ENCODE assay signal across 25 mouse cellular contexts in genomic region chr4:134421971-134422370, GRCm38 (mm10).
"Had no signal": no experiment of that assay in that cellular context is flagged by ENCODE, and none has a peak within 500 bp of the region (broad histone marks: within the 10 kb centered on the region; RNA-seq: fewer than 3 reads in every experiment).

No protein-coding gene starts in this region.

- H3K27me3 ChIP-seq: limb, embryonic 12.5 days; limb, embryonic 15.5 days; liver, embryonic 12.5 days; liver, embryonic 15.5 days; lung, embryonic 15.5 days; megakaryocyte, embryonic 14.5 days; midbrain, embryonic 13.5 days; neural tube, embryonic 15.5 days had no signal

- H3K9me3 ChIP-seq: limb, embryonic 15.5 days; liver, embryonic 12.5 days; liver, embryonic 15.5 days; lung, embryonic 15.5 days; midbrain, embryonic 10.5 days; midbrain, embryonic 13.5 days; neural tube, embryonic 15.5 days had no signal

- H3K4me3 ChIP-seq: layer of hippocampus, adult 2 months; limb, embryonic 12.5 days; limb, embryonic 15.5 days; liver, embryonic 12.5 days; liver, embryonic 15.5 days; lung, embryonic 15.5 days; megakaryocyte, embryonic 14.5 days; midbrain, embryonic 10.5 days; midbrain, embryonic 13.5 days; myocyte; neural tube, embryonic 15.5 days had no signal

- H3K9ac ChIP-seq: limb, embryonic 12.5 days; limb, embryonic 15.5 days; liver, embryonic 12.5 days; liver, embryonic 15.5 days; lung, embryonic 15.5 days; midbrain, embryonic 13.5 days; neural tube, embryonic 15.5 days had no signal

- DNase-seq: kidney, adult 2 months; kidney, postnatal 25 days; layer of hippocampus, adult 9-11 months; lung, adult 18-20 months; lung, postnatal 10 days; lung, postnatal 36 days; right cerebral cortex, adult 18-20 months; right cerebral cortex, postnatal 14 days; right cerebral cortex, postnatal 4 days; thymus, adult 18-20 months; thymus, postnatal 36 days had no signal

- ATAC-seq: liver, embryonic 12.5 days; midbrain, embryonic 13.5 days; midbrain, embryonic 16.5 days had no signal

- H3K4me1 ChIP-seq: limb, embryonic 12.5 days; limb, embryonic 15.5 days; liver, embryonic 12.5 days; liver, embryonic 15.5 days; lung, embryonic 15.5 days; megakaryocyte, embryonic 14.5 days; midbrain, embryonic 10.5 days had no signal

- H3K27ac ChIP-seq: kidney, postnatal 0 days; layer of hippocampus, adult 2 months; limb, embryonic 12.5 days; limb, embryonic 15.5 days; liver, embryonic 12.5 days; liver, embryonic 15.5 days; lung, embryonic 15.5 days; midbrain, embryonic 10.5 days; midbrain, embryonic 13.5 days; neural tube, embryonic 15.5 days; stomach, postnatal 0 days had no signal

- H3K4me2 ChIP-seq: limb, embryonic 12.5 days; limb, embryonic 15.5 days; liver, embryonic 12.5 days; liver, embryonic 15.5 days; lung, embryonic 15.5 days; midbrain, embryonic 13.5 days; neural tube, embryonic 15.5 days had no signal
